9 mouse cellular contexts compared by ENCODE assay signal in genomic region chr16:34689879-34690278, GRCm38 (mm10). TPM values are rescaled to one million over a fixed set of nuclear protein-coding genes. Genes with fewer than 3 reads are reported as not detected.
DNase-seq lines count a peak whose midpoint lies in the region; ATAC-seq lines count a peak whose summit lies in the region.
"Had no signal": no experiment of that assay in that cellular context is flagged by ENCODE, and none has a peak within 500 bp of the region (broad histone marks: within the 10 kb centered on the region; RNA-seq: fewer than 3 reads in every experiment).

No protein-coding gene starts in this region.

- H3K36me3 ChIP-seq in heart, embryonic 16.5 days (ENCODE audit: control insufficient read depth, insufficient read depth): no peaks in the 10 kb centered on the region
- H3K36me3 ChIP-seq in embryonic facial prominence, embryonic 12.5 days: no peaks in the 10 kb centered on the region
- no peaks in the 10 kb centered on the region for H3K36me3 ChIP-seq in hindbrain, embryonic 15.5 days
- no peaks in the 10 kb centered on the region for H3K36me3 ChIP-seq in midbrain, embryonic 15.5 days (replicated peaks)

- no peak for ATAC-seq in heart, embryonic 16.5 days (replicated peaks; ENCODE audit: extremely low read depth, insufficient read depth, low FRiP score)
- ATAC-seq in embryonic facial prominence, embryonic 12.5 days (ENCODE audit: insufficient number of reproducible peaks, insufficient read depth, low FRiP score, low TSS enrichment): no peak
- no peak for ATAC-seq in hindbrain, embryonic 15.5 days (ENCODE audit: low FRiP score, low read depth)
- ATAC-seq in midbrain, embryonic 15.5 days (replicated peaks): no peak; the same call in 1 of the 2 replicates

- no peak for DNase-seq in heart, adult 8-10 months (ENCODE audit: low spot score)
- no peak for DNase-seq in kidney, adult 8-10 months
- DNase-seq in B cell, adult 2 months: no peak
- no peak for DNase-seq in right cerebral cortex, postnatal 4 days

- peaks cover 5% of the 10 kb centered on the region; the same call in 1 of the 2 replicates for H3K4me1 ChIP-seq in heart, embryonic 16.5 days (ENCODE audit: control insufficient read depth, insufficient read depth, low read length)
- peaks cover 7% of the 10 kb centered on the region for H3K4me1 ChIP-seq in embryonic facial prominence, embryonic 12.5 days
- peaks cover 7% of the 10 kb centered on the region for H3K4me1 ChIP-seq in hindbrain, embryonic 15.5 days (replicated peaks)
- H3K4me1 ChIP-seq in midbrain, embryonic 15.5 days: peaks cover 7% of the 10 kb centered on the region

- H3K4me2 ChIP-seq in heart, embryonic 16.5 days (ENCODE audit: low read depth, low read length): no peak overlapping the region
- H3K4me2 ChIP-seq in embryonic facial prominence, embryonic 12.5 days (replicated peaks): no peak overlapping the region
- peak overlapping the region; percentile 92 for H3K4me2 ChIP-seq in hindbrain, embryonic 15.5 days
- H3K4me2 ChIP-seq in midbrain, embryonic 15.5 days: peak overlapping the region; percentile 78

- H3K27me3 ChIP-seq in heart, embryonic 16.5 days (ENCODE audit: control insufficient read depth, insufficient read depth, low read length): no peaks in the 10 kb centered on the region
- H3K27me3 ChIP-seq in embryonic facial prominence, embryonic 12.5 days: no peaks in the 10 kb centered on the region
- no peaks in the 10 kb centered on the region for H3K27me3 ChIP-seq in hindbrain, embryonic 15.5 days
- H3K27me3 ChIP-seq in midbrain, embryonic 15.5 days (replicated peaks): no peaks in the 10 kb centered on the region

- peak overlapping the region; percentile 82 for H3K4me3 ChIP-seq in heart, embryonic 16.5 days (ENCODE audit: low read length)
- peak overlapping the region; percentile 54 for H3K4me3 ChIP-seq in embryonic facial prominence, embryonic 12.5 days
- H3K4me3 ChIP-seq in hindbrain, embryonic 15.5 days: peak overlapping the region; percentile 82
- H3K4me3 ChIP-seq in midbrain, embryonic 15.5 days: peak overlapping the region; percentile 80

- no peak overlapping the region; the same call in 1 of the 2 replicates for H3K27ac ChIP-seq in heart, embryonic 16.5 days (ENCODE audit: low read length)
- H3K27ac ChIP-seq in embryonic facial prominence, embryonic 12.5 days: no peak overlapping the region
- peak overlapping the region; percentile 89; the same call in 1 of the 2 replicates for H3K27ac ChIP-seq in hindbrain, embryonic 15.5 days (replicated peaks)
- peak overlapping the region; percentile 91 for H3K27ac ChIP-seq in midbrain, embryonic 15.5 days

- no peaks in the 10 kb centered on the region for H3K9me3 ChIP-seq in heart, embryonic 16.5 days (replicated peaks; ENCODE audit: control insufficient read depth, low read length)
- no peaks in the 10 kb centered on the region for H3K9me3 ChIP-seq in embryonic facial prominence, embryonic 12.5 days
- H3K9me3 ChIP-seq in hindbrain, embryonic 15.5 days: no peaks in the 10 kb centered on the region
- H3K9me3 ChIP-seq in midbrain, embryonic 15.5 days: no peaks in the 10 kb centered on the region
- H3K9me3 ChIP-seq: G1E had no signal

- H3K9ac ChIP-seq in heart, embryonic 16.5 days (ENCODE audit: low read length): no peak overlapping the region
- no peak overlapping the region for H3K9ac ChIP-seq in embryonic facial prominence, embryonic 12.5 days
- H3K9ac ChIP-seq in hindbrain, embryonic 15.5 days: no peak overlapping the region
- no peak overlapping the region; the same call in 1 of the 2 replicates for H3K9ac ChIP-seq in midbrain, embryonic 15.5 days

- WGBS in heart, embryonic 16.5 days: 78% methylated on average over 3 of the region's 3 CpGs
- 72% methylated on average over 3 of the region's 3 CpGs for WGBS in embryonic facial prominence, embryonic 12.5 days
- WGBS in hindbrain, embryonic 15.5 days: 70% methylated on average over 3 of the region's 3 CpGs
- 74% methylated on average over 3 of the region's 3 CpGs for WGBS in midbrain, embryonic 15.5 days

RNA-seq across cellular contexts. Expression of gene Ccdc14, which starts 0.5 kb away (rescaled TPM):
- polyA plus RNA-seq in heart, embryonic 16.5 days (2015; fragmentation: Nextera tagmentation; extraction: Ambion mirVana): 4.1 and 4.9 TPM in 2 replicates
- total RNA-seq in heart, adult 8-10 months (2022): 1 to 10 TPM; 1.9 to 3.1 (median 2.4) TPM
- polyA plus RNA-seq in embryonic facial prominence, embryonic 12.5 days (2016; fragmentation: Nextera tagmentation; extraction: Ambion mirVana): 8.2 and 9.7 TPM in 2 replicates
- polyA plus RNA-seq in hindbrain, embryonic 15.5 days (2015; fragmentation: Nextera tagmentation; extraction: Ambion mirVana): 3.3 and 3.8 TPM in 2 replicates
- 3.5 and 4.0 TPM in 2 replicates for polyA plus RNA-seq in midbrain, embryonic 15.5 days (2015; fragmentation: Nextera tagmentation; extraction: Ambion mirVana)

RNA-seq across cellular contexts. Expression of gene Ropn1, which starts 40.2 kb away (rescaled TPM):
- polyA plus RNA-seq in heart, embryonic 16.5 days (2015; fragmentation: Nextera tagmentation; extraction: Ambion mirVana): 0.29 and 0.33 TPM in 2 replicates
- not detected for total RNA-seq in heart, adult 8-10 months (2022)
- not detected in 2 replicates for polyA plus RNA-seq in embryonic facial prominence, embryonic 12.5 days (2016; fragmentation: Nextera tagmentation; extraction: Ambion mirVana)
- polyA plus RNA-seq in hindbrain, embryonic 15.5 days (2015; fragmentation: Nextera tagmentation; extraction: Ambion mirVana): not detected in 2 replicates
- polyA plus RNA-seq in midbrain, embryonic 15.5 days (2015; fragmentation: Nextera tagmentation; extraction: Ambion mirVana): not detected in 2 replicates
- total RNA-seq: G1E had no signal
- polyA plus RNA-seq: G1E had no signal

RNA-seq across cellular contexts. Expression of gene Mylk, which starts 55.1 kb away (rescaled TPM):
- 14.2 and 20.5 TPM in 2 replicates for polyA plus RNA-seq in heart, embryonic 16.5 days (2015; fragmentation: Nextera tagmentation; extraction: Ambion mirVana)
- 10 to 100 TPM; 25.5 to 32.9 (median 31.7) TPM for total RNA-seq in heart, adult 8-10 months (2022)
- 9.0 and 9.8 TPM in 2 replicates for polyA plus RNA-seq in embryonic facial prominence, embryonic 12.5 days (2016; fragmentation: Nextera tagmentation; extraction: Ambion mirVana)
- 5.3 and 6.4 TPM in 2 replicates for polyA plus RNA-seq in hindbrain, embryonic 15.5 days (2015; fragmentation: Nextera tagmentation; extraction: Ambion mirVana)
- polyA plus RNA-seq in midbrain, embryonic 15.5 days (2015; fragmentation: Nextera tagmentation; extraction: Ambion mirVana): 4.1 and 4.9 TPM in 2 replicates
- polyA plus RNA-seq: G1E had no signal

Comparison
In these comparisons a context has a peak if more than half of its experiments do, and no peak if none do; other contexts are left out.
1. H3K27ac ChIP-seq: peak in hindbrain, embryonic 15.5 days (single experiment) and midbrain, embryonic 15.5 days (single experiment); none in heart, embryonic 16.5 days (single experiment) and embryonic facial prominence, embryonic 12.5 days (single experiment).
2. H3K4me2 ChIP-seq: peak in hindbrain, embryonic 15.5 days (single experiment) and midbrain, embryonic 15.5 days (single experiment); none in heart, embryonic 16.5 days (single experiment) and embryonic facial prominence, embryonic 12.5 days (single experiment).
3. Peak in every context shown above with its lines, with median percentiles within 50 percentile points of each other: H3K4me3 ChIP-seq.